Mouse (Mus musculus): ENCODE measurements at regions not wholly inside any gene's neighbourhood (a gene's known extent, or its start where the extent isn't known, plus 50 kb on each side); places are given as distances from the start of the nearest gene placed in this dataset.

GRCm38 (mm10) chr3:101224091-101224490, 63.6 kb downstream of the Cd2 start:
- H3K4me3 ChIP-seq (ENCODE audit: insufficient read depth, low read depth, low read length), result no peak overlapping the region
- no peak for DNase-seq
- 82% methylated on average over 7 of the region's 7 CpGs for WGBS
- no peak overlapping the region for H3K27ac ChIP-seq (ENCODE audit: insufficient read depth, low read depth, low read length)
- no peaks in the 10 kb centered on the region for H3K36me3 ChIP-seq (ENCODE audit: control insufficient read depth, insufficient read depth, low read length)
- TF ChIP-seq POLR2A (IDR thresholded peaks at IDR 0.05; ENCODE audit: low read depth, low read length), result no peak
- TF ChIP-seq CTCF (conservative IDR thresholded peaks at IDR 0.05; ENCODE audit: insufficient read depth, insufficient read length, low read depth, low read length), result no peak
- H3K27me3 ChIP-seq (replicated peaks; ENCODE audit: control insufficient read depth, insufficient read depth, low read length), result no peaks in the 10 kb centered on the region
- no peaks in the 10 kb centered on the region for H3K4me1 ChIP-seq (ENCODE audit: control insufficient read depth, insufficient read depth, low read length)

DNA sequence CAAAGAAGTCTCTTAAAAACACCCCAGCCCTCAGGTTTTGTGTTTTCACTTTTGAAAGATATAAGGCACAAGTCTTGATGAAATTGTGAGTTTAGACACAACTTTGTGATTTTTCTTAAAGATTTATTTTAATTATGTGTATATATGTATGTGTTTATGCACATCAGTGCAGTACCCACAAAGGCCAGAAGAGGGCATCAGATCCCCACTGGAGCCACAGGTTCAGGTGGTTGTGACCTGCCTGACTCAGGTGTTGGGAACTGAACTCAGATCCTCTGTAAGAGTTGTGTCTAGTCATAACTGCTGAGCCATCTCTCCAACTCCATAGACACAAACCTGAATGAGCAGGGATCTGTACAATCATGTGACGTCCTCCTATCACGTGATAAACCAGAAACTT, 67.8 kb downstream of the Cd2 start:
- Histone ChIP-seq H3K36me3 (ENCODE audit: control insufficient read depth, insufficient read depth, low read length) (no peaks in the 10 kb centered on the region), H3K4me1 (ENCODE audit: control insufficient read depth, insufficient read depth, low read length) (no peaks in the 10 kb centered on the region), H3K4me3 (ENCODE audit: insufficient read depth, low read depth, low read length) (no peak overlapping the region), H3K27ac (ENCODE audit: insufficient read depth, low read depth, low read length) (no peak overlapping the region), H3K27me3 (replicated peaks; ENCODE audit: control insufficient read depth, insufficient read depth, low read length) (no peaks in the 10 kb centered on the region)
- DNase-seq, result no peak
- WGBS, result 92% methylated on average over 2 of the region's 2 CpGs
- TF ChIP-seq POLR2A (IDR thresholded peaks at IDR 0.05; ENCODE audit: low read depth, low read length) (no peak), CTCF (conservative IDR thresholded peaks at IDR 0.05; ENCODE audit: insufficient read depth, insufficient read length, low read depth, low read length) (no peak)

- no peaks in the 10 kb centered on the region for H3K27me3 ChIP-seq (replicated peaks; ENCODE audit: control insufficient read depth, insufficient read depth, low read length)
- WGBS, result 90% methylated on average over 13 of the region's 13 CpGs
- no peak overlapping the region for H3K4me3 ChIP-seq (ENCODE audit: insufficient read depth, low read depth, low read length)
- no peak for DNase-seq
- H3K4me1 ChIP-seq (ENCODE audit: control insufficient read depth, insufficient read depth, low read length), result no peaks in the 10 kb centered on the region
- no peaks in the 10 kb centered on the region for H3K36me3 ChIP-seq (ENCODE audit: control insufficient read depth, insufficient read depth, low read length)
- TF ChIP-seq POLR2A (IDR thresholded peaks at IDR 0.05; ENCODE audit: low read depth, low read length), result no peak
- TF ChIP-seq CTCF (conservative IDR thresholded peaks at IDR 0.05; ENCODE audit: insufficient read depth, insufficient read length, low read depth, low read length), result no peak
- H3K27ac ChIP-seq (ENCODE audit: insufficient read depth, low read depth, low read length), result no peak overlapping the region
These were observed 71.0 kb downstream of the Cd2 start for GRCm38 (mm10) chr3:101216711-101217110.

GRCm38 (mm10) chr3:101213212-101213562, 74.6 kb downstream of the Cd2 start:
- WGBS, result 75% methylated on average over 4 of the region's 4 CpGs
- Histone ChIP-seq H3K27me3 (replicated peaks; ENCODE audit: control insufficient read depth, insufficient read depth, low read length) (no peaks in the 10 kb centered on the region), H3K27ac (ENCODE audit: insufficient read depth, low read depth, low read length) (no peak overlapping the region), H3K4me1 (ENCODE audit: control insufficient read depth, insufficient read depth, low read length) (no peaks in the 10 kb centered on the region), H3K36me3 (ENCODE audit: control insufficient read depth, insufficient read depth, low read length) (no peaks in the 10 kb centered on the region), H3K4me3 (ENCODE audit: insufficient read depth, low read depth, low read length) (no peak overlapping the region)
- TF ChIP-seq CTCF (conservative IDR thresholded peaks at IDR 0.05; ENCODE audit: insufficient read depth, insufficient read length, low read depth, low read length) (no peak), POLR2A (IDR thresholded peaks at IDR 0.05; ENCODE audit: low read depth, low read length) (no peak)
- DNase-seq, result no peak

DNA sequence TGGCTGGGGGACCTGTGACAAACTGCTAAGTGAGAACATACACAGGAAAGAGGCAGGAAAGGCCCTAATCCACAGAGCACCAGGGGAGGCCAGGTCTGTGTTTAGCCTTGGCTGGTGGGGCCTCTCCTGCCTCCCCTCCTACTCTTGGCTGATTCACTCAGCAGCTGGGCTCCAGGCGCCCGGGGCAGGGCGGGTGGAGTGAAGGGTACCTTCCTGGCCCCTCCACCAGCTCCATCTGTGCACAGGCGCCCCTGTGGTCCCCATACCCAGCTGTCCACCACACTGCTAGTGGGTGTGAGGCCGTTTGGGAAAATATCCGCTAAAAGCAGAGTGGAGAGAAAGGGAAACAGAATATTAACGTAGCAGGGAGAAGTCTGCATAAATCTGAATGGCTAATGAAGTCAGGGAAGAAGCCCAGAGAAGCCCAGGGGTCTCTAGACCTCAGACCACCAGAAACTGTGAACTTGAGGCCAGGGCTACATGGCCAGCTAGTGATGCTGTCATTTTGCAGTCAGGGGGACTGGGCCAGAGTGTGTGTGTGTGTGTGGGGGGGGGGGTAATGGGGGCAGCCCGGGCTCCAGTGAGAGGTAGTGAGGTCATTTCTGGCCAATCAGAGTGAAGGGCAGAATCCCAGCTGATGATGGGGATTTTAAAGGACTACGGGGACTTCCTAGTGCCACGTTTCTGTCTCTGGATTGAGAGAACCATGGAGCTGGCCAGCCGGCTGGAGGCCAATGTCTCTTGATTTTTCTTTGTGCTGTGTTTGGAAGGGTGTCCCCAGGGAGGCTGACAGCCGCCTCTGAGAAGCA, 75.1 kb downstream of the Cd2 start:
- 46% methylated on average over 12 of the region's 12 CpGs for WGBS
- no peak for TF ChIP-seq CTCF (conservative IDR thresholded peaks at IDR 0.05; ENCODE audit: insufficient read depth, insufficient read length, low read depth, low read length)
- no peak for TF ChIP-seq POLR2A (IDR thresholded peaks at IDR 0.05; ENCODE audit: low read depth, low read length)
- Histone ChIP-seq H3K27ac (ENCODE audit: insufficient read depth, low read depth, low read length) (no peak overlapping the region), H3K4me1 (ENCODE audit: control insufficient read depth, insufficient read depth, low read length) (no peaks in the 10 kb centered on the region), H3K27me3 (replicated peaks; ENCODE audit: control insufficient read depth, insufficient read depth, low read length) (no peaks in the 10 kb centered on the region), H3K36me3 (ENCODE audit: control insufficient read depth, insufficient read depth, low read length) (no peaks in the 10 kb centered on the region), H3K4me3 (ENCODE audit: insufficient read depth, low read depth, low read length) (no peak overlapping the region)
- no peak for DNase-seq

GRCm38 (mm10) chr3:101211936-101212335, 75.8 kb downstream of the Cd2 start:
- 30% methylated on average over 4 of the region's 4 CpGs for WGBS
- H3K4me3 ChIP-seq (ENCODE audit: insufficient read depth, low read depth, low read length), result no peak overlapping the region
- H3K4me1 ChIP-seq (ENCODE audit: control insufficient read depth, insufficient read depth, low read length), result no peaks in the 10 kb centered on the region
- DNase-seq, result peak; percentile 12
- H3K27ac ChIP-seq (ENCODE audit: insufficient read depth, low read depth, low read length), result no peak overlapping the region
- no peaks in the 10 kb centered on the region for H3K36me3 ChIP-seq (ENCODE audit: control insufficient read depth, insufficient read depth, low read length)
- H3K27me3 ChIP-seq (replicated peaks; ENCODE audit: control insufficient read depth, insufficient read depth, low read length), result no peaks in the 10 kb centered on the region
- TF ChIP-seq POLR2A (IDR thresholded peaks at IDR 0.05; ENCODE audit: low read depth, low read length), result no peak
- TF ChIP-seq CTCF (conservative IDR thresholded peaks at IDR 0.05; ENCODE audit: insufficient read depth, insufficient read length, low read depth, low read length), result no peak

- Histone ChIP-seq H3K27me3 (replicated peaks; ENCODE audit: control insufficient read depth, insufficient read depth, low read length) (no peaks in the 10 kb centered on the region), H3K36me3 (ENCODE audit: control insufficient read depth, insufficient read depth, low read length) (no peaks in the 10 kb centered on the region), H3K27ac (ENCODE audit: insufficient read depth, low read depth, low read length) (no peak overlapping the region), H3K4me3 (ENCODE audit: insufficient read depth, low read depth, low read length) (no peak overlapping the region), H3K4me1 (ENCODE audit: control insufficient read depth, insufficient read depth, low read length) (no peaks in the 10 kb centered on the region)
- TF ChIP-seq CTCF (conservative IDR thresholded peaks at IDR 0.05; ENCODE audit: insufficient read depth, insufficient read length, low read depth, low read length) (no peak), POLR2A (IDR thresholded peaks at IDR 0.05; ENCODE audit: low read depth, low read length) (no peak)
- 87% methylated on average over 7 of the region's 7 CpGs for WGBS
- no peak for DNase-seq
These were observed 78.2 kb downstream of the Cd2 start for GRCm38 (mm10) chr3:101209546-101209945.

Data from kidney, adult 2 months (tissue).